Comparison of ENCODE assay signal across 14 mouse cellular contexts in the genomic region with DNA sequence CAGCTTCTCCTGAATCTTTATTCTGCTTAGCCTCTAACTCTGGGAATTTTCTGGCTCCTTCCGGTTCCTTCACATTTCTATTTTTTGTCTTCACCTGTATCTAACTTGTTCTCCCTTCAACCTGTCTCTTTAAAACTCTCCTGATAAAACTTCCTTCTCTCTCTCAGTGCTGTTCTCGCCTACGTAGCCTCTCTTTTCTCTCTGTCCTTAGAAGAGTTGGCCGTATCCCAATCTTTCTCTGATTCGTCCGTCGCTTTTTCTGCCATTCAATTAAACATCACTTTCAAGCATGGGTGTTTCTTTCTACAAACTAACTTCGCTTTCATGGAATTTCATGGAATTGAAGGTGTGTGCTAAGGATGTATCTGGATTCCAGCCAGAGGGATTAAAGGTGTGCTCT.
"Had no signal": no experiment of that assay in that cellular context is flagged by ENCODE, and none has a peak within 500 bp of the region (broad histone marks: within the 10 kb centered on the region; RNA-seq: fewer than 3 reads in every experiment).

No protein-coding gene starts in this region.

- H3K4me3 ChIP-seq: midbrain, embryonic 13.5 days; midbrain, embryonic 15.5 days; neural tube, embryonic 12.5 days; stomach, embryonic 15.5 days had no signal

- H3K4me2 ChIP-seq: lung, embryonic 14.5 days; midbrain, embryonic 11.5 days; midbrain, embryonic 13.5 days; midbrain, embryonic 15.5 days; neural tube, embryonic 12.5 days; stomach, embryonic 15.5 days had no signal

- H3K27ac ChIP-seq: midbrain, embryonic 13.5 days; midbrain, embryonic 15.5 days; neural tube, embryonic 12.5 days; stomach, embryonic 15.5 days; stomach, postnatal 0 days had no signal

- DNase-seq: lung, adult 18-20 months; lung, embryonic 14.5 days; lung, postnatal 10 days; lung, postnatal 4 days; right cerebral cortex, postnatal 14 days; thymus, adult 2 months; thymus, postnatal 25 days; thymus, postnatal 4 days had no signal

- H3K9me3 ChIP-seq: midbrain, embryonic 13.5 days; midbrain, embryonic 15.5 days; neural tube, embryonic 12.5 days; stomach, embryonic 15.5 days had no signal

- H3K9ac ChIP-seq: lung, embryonic 14.5 days; midbrain, embryonic 13.5 days; midbrain, embryonic 15.5 days; neural tube, embryonic 12.5 days; stomach, embryonic 15.5 days had no signal

- H3K36me3 ChIP-seq: midbrain, embryonic 13.5 days; midbrain, embryonic 15.5 days; neural tube, embryonic 12.5 days; stomach, embryonic 15.5 days had no signal

- H3K27me3 ChIP-seq: midbrain, embryonic 13.5 days; midbrain, embryonic 15.5 days; neural tube, embryonic 12.5 days; stomach, embryonic 15.5 days had no signal

- ATAC-seq: midbrain, embryonic 13.5 days; midbrain, embryonic 15.5 days had no signal

- H3K4me1 ChIP-seq: midbrain, embryonic 13.5 days; midbrain, embryonic 15.5 days; neural tube, embryonic 12.5 days; stomach, embryonic 15.5 days had no signal
